Mouse (Mus musculus): ENCODE measurements around the gene Dclk1. TPM values are rescaled to one million over a fixed set of nuclear protein-coding genes. Genes with fewer than 3 reads are reported as not detected.

Dclk1 gene
- polyA plus RNA-seq, 1 experiment from 2014 or later = 7.9 TPM

- no peaks in the 10 kb centered on the region for H3K4me1 ChIP-seq
- H3K36me3 ChIP-seq = no peaks in the 10 kb centered on the region
- no peaks in the 10 kb centered on the region for H3K27me3 ChIP-seq (ENCODE audit: insufficient read depth, poor library complexity, severe bottlenecking)
- DNase-seq (ENCODE audit: low spot score) = no peak
- no peak overlapping the region for H3K4me3 ChIP-seq
- H3K27ac ChIP-seq = no peak overlapping the region
- H3K9me3 ChIP-seq = no peaks in the 10 kb centered on the region
- WGBS = 80% methylated on average over 2 of the region's 2 CpGs
Observed at GRCm38 (mm10) chr3:55452464-55452863, 210.3 kb downstream of the Dclk1 start.

- Histone ChIP-seq H3K36me3 (no peaks in the 10 kb centered on the region), H3K9me3 (no peaks in the 10 kb centered on the region), H3K27me3 (ENCODE audit: insufficient read depth, poor library complexity, severe bottlenecking) (no peaks in the 10 kb centered on the region), H3K27ac (no peak overlapping the region), H3K4me3 (peak overlapping the region; percentile 57), H3K4me1 (peaks cover 8% of the 10 kb centered on the region)
- WGBS = 56% methylated on average over 3 of the region's 3 CpGs
- DNase-seq (ENCODE audit: low spot score) = no peak
Observed at GRCm38 (mm10) chr3:55461092-55461491, 218.9 kb downstream of the Dclk1 start.

- peak; percentile 85 for DNase-seq (ENCODE audit: low spot score)
- H3K27me3 ChIP-seq (ENCODE audit: insufficient read depth, poor library complexity, severe bottlenecking) = no peaks in the 10 kb centered on the region
- H3K36me3 ChIP-seq = no peaks in the 10 kb centered on the region
- H3K4me1 ChIP-seq = peaks cover 8% of the 10 kb centered on the region
- 1% methylated on average over 17 of the region's 17 CpGs for WGBS
- peak overlapping the region; percentile 57 for H3K4me3 ChIP-seq
- H3K27ac ChIP-seq = peak overlapping the region; percentile 64
- H3K9me3 ChIP-seq = no peaks in the 10 kb centered on the region
Observed at GRCm38 (mm10) chr3:55461685-55462655, 219.8 kb downstream of the Dclk1 start.

GRCm38 (mm10) chr3:55462904-55463668, 220.9 kb downstream of the Dclk1 start:
- 82% methylated on average over 4 of the region's 4 CpGs for WGBS
- H3K9me3 ChIP-seq = no peaks in the 10 kb centered on the region
- no peaks in the 10 kb centered on the region for H3K27me3 ChIP-seq (ENCODE audit: insufficient read depth, poor library complexity, severe bottlenecking)
- no peak for DNase-seq (ENCODE audit: low spot score)
- no peaks in the 10 kb centered on the region for H3K36me3 ChIP-seq
- no peak overlapping the region for H3K27ac ChIP-seq
- peaks cover 8% of the 10 kb centered on the region for H3K4me1 ChIP-seq
- no peak overlapping the region for H3K4me3 ChIP-seq

GRCm38 (mm10) chr3:55464226-55464625, 222.1 kb downstream of the Dclk1 start:
- Histone ChIP-seq H3K27ac (no peak overlapping the region), H3K4me1 (peaks cover 8% of the 10 kb centered on the region), H3K27me3 (ENCODE audit: insufficient read depth, poor library complexity, severe bottlenecking) (no peaks in the 10 kb centered on the region), H3K9me3 (no peaks in the 10 kb centered on the region), H3K36me3 (no peaks in the 10 kb centered on the region), H3K4me3 (no peak overlapping the region)
- no peak for DNase-seq (ENCODE audit: low spot score)
- WGBS = 72% methylated on average over 3 of the region's 3 CpGs

GRCm38 (mm10) chr3:55465785-55466184, 223.6 kb downstream of the Dclk1 start:
- 83% methylated on average over 8 of the region's 8 CpGs for WGBS
- H3K4me3 ChIP-seq = no peak overlapping the region
- no peak for DNase-seq (ENCODE audit: low spot score)
- H3K36me3 ChIP-seq = no peaks in the 10 kb centered on the region
- no peak overlapping the region for H3K27ac ChIP-seq
- peaks cover 8% of the 10 kb centered on the region for H3K4me1 ChIP-seq
- no peaks in the 10 kb centered on the region for H3K27me3 ChIP-seq (ENCODE audit: insufficient read depth, poor library complexity, severe bottlenecking)
- H3K9me3 ChIP-seq = no peaks in the 10 kb centered on the region

- Histone ChIP-seq H3K4me3 (no peak overlapping the region), H3K4me1 (peaks cover 8% of the 10 kb centered on the region)
Observed at GRCm38 (mm10) chr3:55466348-55466747, 224.2 kb downstream of the Dclk1 start.

GRCm38 (mm10) chr3:55472110-55472509, 229.9 kb downstream of the Dclk1 start, which contains the start of gene Gm21954:
TSS of gene Gm21954 (minus strand) at chr3:55472210.
- 87% methylated on average over 2 of the region's 2 CpGs for WGBS
- H3K4me3 ChIP-seq = no peak within 1 kb of the TSS
- H3K27ac ChIP-seq = no peak within 1 kb of the TSS
- no peaks in the 10 kb centered on the region for H3K9me3 ChIP-seq
- no peak for DNase-seq (ENCODE audit: low spot score)
- no peaks in the 10 kb centered on the region for H3K4me1 ChIP-seq
- no peaks in the 10 kb centered on the region for H3K36me3 ChIP-seq
- no peaks in the 10 kb centered on the region for H3K27me3 ChIP-seq (ENCODE audit: insufficient read depth, poor library complexity, severe bottlenecking)

More at GRCm38 (mm10) chr3:55466348-55466747, 224.2 kb downstream of the Dclk1 start:
- 65% methylated on average over 9 of the region's 9 CpGs for WGBS
- Histone ChIP-seq H3K9me3 (no peaks in the 10 kb centered on the region), H3K27me3 (ENCODE audit: insufficient read depth, poor library complexity, severe bottlenecking) (no peaks in the 10 kb centered on the region), H3K27ac (no peak overlapping the region), H3K36me3 (no peaks in the 10 kb centered on the region)
- no peak for DNase-seq (ENCODE audit: low spot score)

- H3K9me3 ChIP-seq = no peaks in the 10 kb centered on the region
- no peak for DNase-seq (ENCODE audit: low spot score)
- no peak overlapping the region for H3K4me3 ChIP-seq
- no peaks in the 10 kb centered on the region for H3K4me1 ChIP-seq
- H3K27me3 ChIP-seq (ENCODE audit: insufficient read depth, poor library complexity, severe bottlenecking) = no peaks in the 10 kb centered on the region
- H3K27ac ChIP-seq = no peak overlapping the region
- WGBS = 54% methylated on average over 6 of the region's 6 CpGs
- no peaks in the 10 kb centered on the region for H3K36me3 ChIP-seq
Observed at GRCm38 (mm10) chr3:55473146-55473545, 231.0 kb downstream of the Dclk1 start.

GRCm38 (mm10) chr3:55476694-55477093, 234.5 kb downstream of the Dclk1 start:
- no peaks in the 10 kb centered on the region for H3K4me1 ChIP-seq
- H3K9me3 ChIP-seq = no peaks in the 10 kb centered on the region

GRCm38 (mm10) chr3:55479306-55479705, 237.1 kb downstream of the Dclk1 start:
- H3K4me3 ChIP-seq = no peak overlapping the region
- no peaks in the 10 kb centered on the region for H3K27me3 ChIP-seq (ENCODE audit: insufficient read depth, poor library complexity, severe bottlenecking)
- 92% methylated on average over 4 of the region's 4 CpGs for WGBS
- no peaks in the 10 kb centered on the region for H3K9me3 ChIP-seq
- no peaks in the 10 kb centered on the region for H3K4me1 ChIP-seq
- H3K27ac ChIP-seq = no peak overlapping the region
- H3K36me3 ChIP-seq = no peaks in the 10 kb centered on the region
- DNase-seq (ENCODE audit: low spot score) = no peak

More at GRCm38 (mm10) chr3:55476694-55477093, 234.5 kb downstream of the Dclk1 start:
- no peak overlapping the region for H3K4me3 ChIP-seq
- WGBS = 85% methylated on average over 7 of the region's 7 CpGs
- H3K27ac ChIP-seq = no peak overlapping the region
- no peak for DNase-seq (ENCODE audit: low spot score)
- H3K36me3 ChIP-seq = no peaks in the 10 kb centered on the region
- no peaks in the 10 kb centered on the region for H3K27me3 ChIP-seq (ENCODE audit: insufficient read depth, poor library complexity, severe bottlenecking)

GRCm38 (mm10) chr3:55481140-55481539, 239.0 kb downstream of the Dclk1 start:
- Histone ChIP-seq H3K27me3 (ENCODE audit: insufficient read depth, poor library complexity, severe bottlenecking) (no peaks in the 10 kb centered on the region), H3K9me3 (no peaks in the 10 kb centered on the region), H3K36me3 (no peaks in the 10 kb centered on the region), H3K27ac (no peak overlapping the region), H3K4me3 (no peak overlapping the region), H3K4me1 (no peaks in the 10 kb centered on the region)
- 65% methylated on average over 1 of the region's 1 CpGs for whole genome bisulfite sequencing
- no peak for DNase-seq (ENCODE audit: low spot score)

GRCm38 (mm10) chr3:55483328-55483727, 241.2 kb downstream of the Dclk1 start:
- DNase-seq (ENCODE audit: low spot score) = no peak
- H3K4me1 ChIP-seq = no peaks in the 10 kb centered on the region
- no peaks in the 10 kb centered on the region for H3K36me3 ChIP-seq
- H3K4me3 ChIP-seq = no peak overlapping the region
- 61% methylated on average over 4 of the region's 4 CpGs for WGBS
- H3K27ac ChIP-seq = no peak overlapping the region
- H3K9me3 ChIP-seq = no peaks in the 10 kb centered on the region
- no peaks in the 10 kb centered on the region for H3K27me3 ChIP-seq (ENCODE audit: insufficient read depth, poor library complexity, severe bottlenecking)

Measured in heart, embryonic 10.5 days (tissue).